ENCODE assay signal across 23 mouse cellular contexts in the genomic region with DNA sequence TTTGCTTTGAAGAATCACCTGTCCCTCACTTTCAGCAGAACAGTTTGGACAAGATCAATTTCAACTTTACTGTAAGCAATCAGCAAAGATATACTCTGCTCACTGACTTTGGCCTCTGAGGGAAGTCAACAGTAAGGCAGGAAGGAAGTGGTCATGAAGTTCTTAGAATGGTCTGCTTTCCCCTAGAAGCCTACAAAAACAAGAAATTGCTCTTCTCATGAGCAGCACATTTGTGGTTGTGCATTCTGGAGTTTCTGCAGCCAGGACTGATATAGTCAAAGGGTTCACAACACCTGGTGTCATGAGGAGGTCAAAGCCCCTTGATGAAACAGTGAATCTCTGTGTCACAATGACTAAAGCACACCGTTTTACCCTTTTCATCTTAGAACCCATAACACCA.
A peak's percentile ranks its signal among the peaks of the same experiment; 100 is the strongest.
DNase-seq lines count a peak whose midpoint lies in the region; ATAC-seq lines count a peak whose summit lies in the region.
"Had no signal": no experiment of that assay in that cellular context is flagged by ENCODE, and none has a peak within 500 bp of the region (broad histone marks: within the 10 kb centered on the region; RNA-seq: fewer than 3 reads in every experiment).

No protein-coding gene starts in this region.

- no peaks in the 10 kb centered on the region for H3K36me3 ChIP-seq in hindbrain, embryonic 11.5 days (ENCODE audit: control insufficient read depth, insufficient read depth, low read length)
- H3K36me3 ChIP-seq: embryonic facial prominence, embryonic 13.5 days; forebrain, embryonic 12.5 days; hindbrain, embryonic 15.5 days; liver, embryonic 13.5 days had no signal

- H3K9ac ChIP-seq in hindbrain, embryonic 11.5 days (ENCODE audit: low read depth, low read length) = no peak overlapping the region
- H3K9ac ChIP-seq: embryonic facial prominence, embryonic 13.5 days; forebrain, embryonic 12.5 days; hindbrain, embryonic 15.5 days; liver, embryonic 13.5 days had no signal

- no peaks in the 10 kb centered on the region for H3K4me1 ChIP-seq in hindbrain, embryonic 11.5 days (replicated peaks; ENCODE audit: control insufficient read depth, insufficient read depth, low read length)
- H3K4me1 ChIP-seq: embryonic facial prominence, embryonic 13.5 days; forebrain, embryonic 12.5 days; hindbrain, embryonic 15.5 days; liver, embryonic 13.5 days had no signal

- H3K4me3 ChIP-seq in hindbrain, embryonic 11.5 days (ENCODE audit: low read depth, low read length) = no peak overlapping the region
- H3K4me3 ChIP-seq: embryonic facial prominence, embryonic 13.5 days; erythroblast, embryonic 14.5 days; forebrain, embryonic 12.5 days; gastrocnemius, adult 2 months; hindbrain, embryonic 15.5 days; liver, embryonic 13.5 days had no signal

- DNase-seq in lung, postnatal 25 days (ENCODE audit: low spot score) = peak; percentile 10
- no peak for DNase-seq in lung, postnatal 4 days
- DNase-seq in 416B (ENCODE audit: low read depth) = peak; percentile 19
- no peak for DNase-seq in hindbrain, embryonic 11.5 days (ENCODE audit: low spot score)
- DNase-seq in adrenal gland, postnatal 25 days = no peak
- DNase-seq in right cerebral cortex, postnatal 4 days = no peak
- DNase-seq: adrenal gland, postnatal 10 days; cerebellum, postnatal 10 days; gastrocnemius, adult 2 months; kidney, postnatal 36 days; liver, embryonic 13.5 days; lung, adult 2 months; thymus, adult 2 months had no signal

- H3K4me2 ChIP-seq in hindbrain, embryonic 11.5 days (replicated peaks; ENCODE audit: low read depth, low read length) = no peak overlapping the region
- H3K4me2 ChIP-seq: embryonic facial prominence, embryonic 13.5 days; forebrain, embryonic 12.5 days; hindbrain, embryonic 15.5 days; liver, embryonic 13.5 days; midbrain, embryonic 11.5 days had no signal

- peak; percentile 79 for ATAC-seq in activated CD4-positive, CD25-positive, alpha-beta regulatory T cell, adult 4 months
- ATAC-seq in megakaryocyte progenitor cell, adult 5-6 weeks (replicated peaks; ENCODE audit: poor library complexity) = peak; percentile 31; the same call in 1 of the 2 replicates
- no peak for ATAC-seq in hindbrain, embryonic 11.5 days (ENCODE audit: low FRiP score)
- ATAC-seq: intestine, embryonic 16.5 days had no signal

- no peaks in the 10 kb centered on the region for H3K27me3 ChIP-seq in hindbrain, embryonic 11.5 days (ENCODE audit: control insufficient read depth, insufficient read depth, low read length)
- H3K27me3 ChIP-seq: embryonic facial prominence, embryonic 13.5 days; forebrain, embryonic 12.5 days; hindbrain, embryonic 15.5 days; liver, embryonic 13.5 days had no signal

- WGBS in hindbrain, embryonic 11.5 days = 96% methylated on average over 1 of the region's 1 CpGs

- no peak overlapping the region for H3K27ac ChIP-seq in hindbrain, embryonic 11.5 days (ENCODE audit: low read depth, low read length)
- H3K27ac ChIP-seq: embryonic facial prominence, embryonic 13.5 days; forebrain, embryonic 12.5 days; gastrocnemius, adult 2 months; hindbrain, embryonic 15.5 days; liver, embryonic 13.5 days; macrophage; stomach, postnatal 0 days had no signal

- no peaks in the 10 kb centered on the region for H3K9me3 ChIP-seq in hindbrain, embryonic 11.5 days (ENCODE audit: control insufficient read depth, low read length)
- H3K9me3 ChIP-seq: embryonic facial prominence, embryonic 13.5 days; forebrain, embryonic 12.5 days; hindbrain, embryonic 15.5 days; liver, embryonic 13.5 days had no signal

Comparison
In these comparisons a context has a peak if more than half of its experiments do, and no peak if none do; other contexts are left out.
1. DNase-seq: peak in lung, postnatal 25 days (single experiment) and 416B (single experiment); none in lung, postnatal 4 days (0 of 2), hindbrain, embryonic 11.5 days (single experiment), adrenal gland, postnatal 25 days (single experiment) and right cerebral cortex, postnatal 4 days (single experiment).